Mouse (Mus musculus): ENCODE measurements around the gene H2-T24. TPM values are rescaled to one million over a fixed set of nuclear protein-coding genes. Genes with fewer than 3 reads are reported as not detected.

H2-T24 gene
- polyA plus RNA-seq, 1 experiment from 2014 or later = 4.1 TPM

- no peaks in the 10 kb centered on the region for H3K27me3 ChIP-seq
- under 1% methylated on average over 68 of the region's 68 CpGs for WGBS
- peak within 1 kb of the TSS; percentile 75 for H3K4me2 ChIP-seq (replicated peaks)
- peaks cover 33% of the 10 kb centered on the region for H3K36me3 ChIP-seq
- no peaks in the 10 kb centered on the region for H3K9me3 ChIP-seq
- peak within 1 kb of the TSS; percentile 60 for H3K27ac ChIP-seq (replicated peaks)
- peak within 1 kb of the TSS; percentile 86 for H3K4me3 ChIP-seq
- peak within 1 kb of the TSS; percentile 82 for H3K9ac ChIP-seq (replicated peaks)
- ATAC-seq (ENCODE audit: low FRiP score, low read depth) = peak; percentile 98
- H3K4me1 ChIP-seq = peaks cover 16% of the 10 kb centered on the region
Observed at GRCm38 (mm10) chr17:35969418-35970389, 50.7 kb downstream of the H2-T24 start, which contains the start of gene Abcf1. Abcf1 (minus strand) TSS chr17:35969761.

GRCm38 (mm10) chr17:35967621-35968020, 52.7 kb downstream of the H2-T24 start:
- H3K9me3 ChIP-seq = no peaks in the 10 kb centered on the region
- H3K27me3 ChIP-seq = no peaks in the 10 kb centered on the region
- no peak overlapping the region for H3K9ac ChIP-seq (replicated peaks)
- H3K4me3 ChIP-seq = no peak overlapping the region
- no peak for ATAC-seq (ENCODE audit: low FRiP score, low read depth)
- H3K36me3 ChIP-seq = peaks cover 38% of the 10 kb centered on the region
- H3K27ac ChIP-seq (replicated peaks) = no peak overlapping the region
- peaks cover 16% of the 10 kb centered on the region for H3K4me1 ChIP-seq
- WGBS = 96% methylated on average over 2 of the region's 2 CpGs
- H3K4me2 ChIP-seq (replicated peaks) = no peak overlapping the region

- Histone ChIP-seq H3K36me3 (peaks cover 79% of the 10 kb centered on the region), H3K27ac (replicated peaks) (no peak overlapping the region), H3K9me3 (no peaks in the 10 kb centered on the region), H3K4me2 (replicated peaks) (no peak overlapping the region), H3K4me1 (peaks cover 2% of the 10 kb centered on the region; the same call in 1 of the 2 replicates), H3K9ac (replicated peaks) (no peak overlapping the region), H3K27me3 (no peaks in the 10 kb centered on the region), H3K4me3 (no peak overlapping the region)
- ATAC-seq (ENCODE audit: low FRiP score, low read depth) = no peak
- WGBS = 95% methylated on average over 10 of the region's 10 CpGs
Observed at GRCm38 (mm10) chr17:35963279-35963678, 57.1 kb downstream of the H2-T24 start.

GRCm38 (mm10) chr17:35958533-35959223, 61.7 kb downstream of the H2-T24 start:
- Histone ChIP-seq H3K36me3 (peaks cover 90% of the 10 kb centered on the region), H3K27me3 (no peaks in the 10 kb centered on the region), H3K9ac (replicated peaks) (no peak overlapping the region), H3K4me2 (replicated peaks) (no peak overlapping the region), H3K4me3 (no peak overlapping the region), H3K4me1 (no peaks in the 10 kb centered on the region), H3K9me3 (no peaks in the 10 kb centered on the region), H3K27ac (replicated peaks) (no peak overlapping the region)
- no peak for ATAC-seq (ENCODE audit: low FRiP score, low read depth)
- WGBS = 94% methylated on average over 15 of the region's 15 CpGs

MicroRNAs encoded within 50 kb of the gene (microRNA counts, 519-probe panel; counts per million panel counts)
- microRNA mmu-miR-877 = not detected

Small RNAs within 50 kb of the gene (microRNA-seq; reads per million reads assigned to microRNA genes)
- gene Mir877 = 249 reads per million, percentile 63 among the genes with 10 or more reads in this experiment

Other genes with a start within 250 kb of the H2-T24 start
- gene Ier3, start 198.9 kb downstream of the H2-T24 start, polyA plus RNA-seq (2016; fragmentation: Nextera tagmentation; extraction: Ambion mirVana) = 5.4 and 7.5 TPM in 2 replicates
- gene Flot1, start 197.3 kb downstream of the H2-T24 start, polyA plus RNA-seq (2016; fragmentation: Nextera tagmentation; extraction: Ambion mirVana) = 49.0 and 53.5 TPM in 2 replicates
- 1,535 and 1,561 TPM in 2 replicates for gene Tubb5, start 182.3 kb downstream of the H2-T24 start, polyA plus RNA-seq (2016; fragmentation: Nextera tagmentation; extraction: Ambion mirVana)
- 19.1 and 20.3 TPM in 2 replicates for gene Mdc1, start 179.0 kb downstream of the H2-T24 start, polyA plus RNA-seq (2016; fragmentation: Nextera tagmentation; extraction: Ambion mirVana)
- 48.5 and 48.6 TPM in 2 replicates for gene Nrm, start 159.2 kb downstream of the H2-T24 start, polyA plus RNA-seq (2016; fragmentation: Nextera tagmentation; extraction: Ambion mirVana)
- gene Ppp1r18, start 155.0 kb downstream of the H2-T24 start, polyA plus RNA-seq (2016; fragmentation: Nextera tagmentation; extraction: Ambion mirVana) = 27.7 and 27.9 TPM in 2 replicates
- gene Dhx16, start 140.7 kb downstream of the H2-T24 start, polyA plus RNA-seq (2016; fragmentation: Nextera tagmentation; extraction: Ambion mirVana) = 47.8 and 48.2 TPM in 2 replicates
- 24.9 and 29.2 TPM in 2 replicates for gene 2310061I04Rik, start 123.1 kb downstream of the H2-T24 start, polyA plus RNA-seq (2016; fragmentation: Nextera tagmentation; extraction: Ambion mirVana)
- 279 and 282 TPM in 2 replicates for gene Atat1, start 110.5 kb downstream of the H2-T24 start, polyA plus RNA-seq (2016; fragmentation: Nextera tagmentation; extraction: Ambion mirVana)
- 45.5 and 53.6 TPM in 2 replicates for gene Mrps18b, start 104.2 kb downstream of the H2-T24 start, polyA plus RNA-seq (2016; fragmentation: Nextera tagmentation; extraction: Ambion mirVana)
- gene Ppp1r10, start 104.1 kb downstream of the H2-T24 start, polyA plus RNA-seq (2016; fragmentation: Nextera tagmentation; extraction: Ambion mirVana) = 68.6 and 70.4 TPM in 2 replicates
- gene Abcf1, start 50.8 kb downstream of the H2-T24 start, polyA plus RNA-seq (2016; fragmentation: Nextera tagmentation; extraction: Ambion mirVana) = 104 and 118 TPM in 2 replicates
- gene Gnl1, start 40.7 kb downstream of the H2-T24 start, polyA plus RNA-seq (2016; fragmentation: Nextera tagmentation; extraction: Ambion mirVana) = 48.5 and 52.0 TPM in 2 replicates
- gene Prr3, start 40.3 kb downstream of the H2-T24 start, polyA plus RNA-seq (2016; fragmentation: Nextera tagmentation; extraction: Ambion mirVana) = 49.2 and 53.4 TPM in 2 replicates
- gene H2-T23, start 12.3 kb upstream of the H2-T24 start, polyA plus RNA-seq (2016; fragmentation: Nextera tagmentation; extraction: Ambion mirVana) = 4.2 and 6.1 TPM in 2 replicates
- 6.4 and 6.8 TPM in 2 replicates for gene H2-T22, start 22.2 kb upstream of the H2-T24 start, polyA plus RNA-seq (2016; fragmentation: Nextera tagmentation; extraction: Ambion mirVana)
- not detected in 2 replicates for gene Gm6034, start 22.4 kb upstream of the H2-T24 start, polyA plus RNA-seq (2016; fragmentation: Nextera tagmentation; extraction: Ambion mirVana)
- gene Gm11127, start 37.8 kb upstream of the H2-T24 start, polyA plus RNA-seq (2016; fragmentation: Nextera tagmentation; extraction: Ambion mirVana) = not detected in 2 replicates
- gene Gm19684, start 101.1 kb upstream of the H2-T24 start, polyA plus RNA-seq (2016; fragmentation: Nextera tagmentation; extraction: Ambion mirVana) = not detected in 2 replicates
- gene Gm7030, start 108.9 kb upstream of the H2-T24 start, polyA plus RNA-seq (2016; fragmentation: Nextera tagmentation; extraction: Ambion mirVana) = not detected in 2 replicates
- not detected in 2 replicates for gene Gm8909, start 148.0 kb upstream of the H2-T24 start, polyA plus RNA-seq (2016; fragmentation: Nextera tagmentation; extraction: Ambion mirVana)
- gene H2-T3, start 169.7 kb upstream of the H2-T24 start, polyA plus RNA-seq (2016; fragmentation: Nextera tagmentation; extraction: Ambion mirVana) = not detected in 2 replicates
- gene Rpp21, start 237.5 kb upstream of the H2-T24 start, polyA plus RNA-seq (2016; fragmentation: Nextera tagmentation; extraction: Ambion mirVana) = 83.5 and 88.2 TPM in 2 replicates